Mouse (Mus musculus): ENCODE measurements around the gene Tspan12. TPM values are rescaled to one million over a fixed set of nuclear protein-coding genes. Genes with fewer than 3 reads are reported as not detected.
"Not testable (repeated sequence)": the region's sequence is repeated elsewhere in the genome, so short reads cannot be mapped to it uniquely, and the experiment has no call there.

The Tspan12 gene
- total RNA-seq (2021), result 10 to 100 TPM; 65.4 to 74.0 TPM
- long read RNA-seq, experiment 1, transcript Tspan12-202 (7 exons, 2,157 nt), result major isoform, 9 of 94 reads
- long read RNA-seq, experiment 1, partial matches to known transcripts, result 62 of 94 reads
- long read RNA-seq, experiment 1, other reads (novel, unspliced or antisense), result 21 of 94 reads
- long read RNA-seq, experiment 2, transcript Tspan12-202 (7 exons, 2,157 nt), result major isoform, 6 of 106 reads
- long read RNA-seq, experiment 2, partial matches to known transcripts, result 70 of 106 reads
- long read RNA-seq, experiment 2, other reads (novel, unspliced or antisense), result 30 of 106 reads

DNA sequence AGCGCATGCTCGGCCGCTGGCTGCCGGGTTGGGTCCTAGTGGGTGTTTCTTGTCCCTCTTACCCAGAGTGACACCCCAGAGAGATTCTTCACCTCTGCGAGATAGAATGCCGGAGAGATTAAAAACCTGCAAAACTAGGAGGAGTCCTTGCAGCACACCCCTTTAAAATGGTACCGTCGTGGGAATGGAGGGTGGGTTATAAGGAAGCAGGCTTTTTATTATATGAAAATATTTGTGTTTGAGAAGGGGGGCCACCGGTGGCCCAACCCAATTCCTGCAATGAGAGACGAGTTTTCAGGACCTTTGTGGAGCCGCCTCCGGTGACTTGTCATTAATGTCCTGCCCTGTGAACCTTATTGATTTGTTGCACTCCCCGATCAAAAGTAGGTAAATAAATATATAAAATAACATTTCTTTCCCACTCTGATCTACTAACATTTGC is at the start of gene Tspan12:
Tspan12 (minus strand) TSS at position 172 of the 442 bp plus-strand sequence.
- DNase-seq (ENCODE audit: low spot score in 2 of 2), result no peak

GRCm38 (mm10) chr6:21894451-21894850 is 42.1 kb upstream of the Tspan12 start:
- DNase-seq (ENCODE audit: low spot score in 2 of 2), result peak; percentile 42 to 68

- DNase-seq (ENCODE audit: low spot score in 2 of 2), result no peak
Measured at GRCm38 (mm10) chr6:21889101-21889500, 36.8 kb upstream of the Tspan12 start.

GRCm38 (mm10) chr6:21887971-21888370 is 35.7 kb upstream of the Tspan12 start:
- not testable (repeated sequence) for DNase-seq (ENCODE audit: low spot score in 2 of 2)

DNA sequence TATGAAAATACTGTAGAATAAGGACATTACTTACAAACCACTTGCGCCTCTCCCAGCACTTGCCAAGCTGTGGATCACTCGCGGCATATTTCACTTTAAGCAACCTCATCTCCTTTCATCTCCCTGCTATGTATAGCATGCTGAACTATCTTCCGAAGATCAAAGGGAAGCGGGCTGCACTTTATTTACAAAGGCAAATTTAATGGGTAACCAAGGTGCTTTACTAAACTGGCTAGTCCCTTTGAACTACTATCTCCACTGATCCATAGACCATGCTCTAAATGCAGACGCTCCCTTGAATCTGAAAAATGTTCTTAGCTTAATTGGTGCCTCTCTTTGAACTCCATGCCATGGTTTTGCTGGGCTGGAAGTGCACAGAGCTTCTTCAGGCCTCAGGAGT is 27.2 kb upstream of the Tspan12 start:
- no peak for DNase-seq (ENCODE audit: low spot score in 2 of 2)

GRCm38 (mm10) chr6:21867310-21867709 is 15.0 kb upstream of the Tspan12 start:
- no peak for DNase-seq (ENCODE audit: low spot score in 2 of 2)

- DNase-seq (ENCODE audit: low spot score in 2 of 2), result no peak
Measured at GRCm38 (mm10) chr6:21864179-21864578, 11.9 kb upstream of the Tspan12 start.

- DNase-seq (ENCODE audit: low spot score in 2 of 2), result no peak
Measured at GRCm38 (mm10) chr6:21863561-21863960, 11.2 kb upstream of the Tspan12 start.

- DNase-seq (ENCODE audit: low spot score in 2 of 2), result no peak
Measured at GRCm38 (mm10) chr6:21861316-21861715, 9.0 kb upstream of the Tspan12 start.

DNA sequence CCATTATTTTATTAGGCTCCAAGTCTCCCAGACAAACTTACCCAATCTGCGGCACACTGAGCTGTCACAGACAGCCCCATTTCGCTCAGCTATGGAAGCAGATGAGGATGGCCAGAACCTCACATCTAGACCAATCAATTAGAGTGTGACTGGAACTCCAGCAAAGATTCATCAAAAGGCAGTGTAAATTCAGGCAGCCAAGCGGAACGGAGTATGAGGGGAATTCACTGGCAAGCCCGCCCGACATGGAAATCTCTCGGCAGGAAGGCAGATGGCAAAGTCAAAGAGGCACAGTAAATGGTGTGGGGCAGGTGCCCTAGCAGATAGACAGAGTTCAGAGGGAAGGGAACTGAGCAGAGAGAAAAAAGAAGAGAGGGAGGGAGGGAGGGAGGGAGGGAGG is 5.5 kb upstream of the Tspan12 start:
- DNase-seq (ENCODE audit: low spot score in 2 of 2), result peak in 1 of 2 experiments; percentile 32

DNA sequence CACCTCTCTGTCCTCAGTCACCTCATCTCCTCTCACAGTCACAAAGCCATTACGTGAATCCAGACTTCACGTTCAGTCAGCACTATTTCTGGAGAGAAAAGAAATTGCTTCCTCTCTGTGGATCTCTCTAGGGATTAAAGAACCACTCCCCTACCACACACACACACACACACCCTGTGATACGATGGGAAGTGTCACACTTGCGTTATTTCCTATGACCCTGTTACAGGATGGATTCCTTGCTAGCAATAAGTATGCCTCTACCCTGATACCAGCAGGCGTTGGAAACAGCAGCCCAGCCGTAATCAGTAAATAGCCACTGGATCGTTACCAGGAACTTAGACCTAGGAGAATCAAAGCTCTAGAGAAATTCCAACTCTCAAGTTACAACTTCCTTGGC is 3.6 kb upstream of the Tspan12 start:
- no peak for DNase-seq (ENCODE audit: low spot score in 2 of 2)

DNA sequence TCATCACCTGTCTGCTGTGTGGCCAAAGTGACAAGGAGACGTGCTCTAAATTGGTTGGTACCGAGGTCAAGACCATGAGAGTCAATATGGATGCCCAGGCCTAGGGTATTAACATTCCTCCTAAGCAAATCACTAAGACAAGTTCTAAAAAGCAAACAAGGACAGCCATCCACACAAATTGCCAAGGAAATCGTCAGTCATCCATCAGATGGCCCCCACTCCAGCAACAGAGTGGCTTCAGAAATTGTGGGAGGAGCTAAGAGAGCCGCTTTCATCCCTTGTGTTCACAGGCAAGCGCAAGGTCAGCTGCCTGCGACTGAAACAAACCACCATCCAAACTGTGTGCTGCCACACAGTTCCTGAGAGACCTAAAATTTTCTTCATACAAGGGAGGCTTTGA is 1.0 kb upstream of the Tspan12 start:
- DNase-seq (ENCODE audit: low spot score in 2 of 2), result no peak

GRCm38 (mm10) chr6:21851596-21852343 is 545 bp downstream of the Tspan12 start:
- peak; percentile 61 to 85 for DNase-seq (ENCODE audit: low spot score in 2 of 2)

DNA sequence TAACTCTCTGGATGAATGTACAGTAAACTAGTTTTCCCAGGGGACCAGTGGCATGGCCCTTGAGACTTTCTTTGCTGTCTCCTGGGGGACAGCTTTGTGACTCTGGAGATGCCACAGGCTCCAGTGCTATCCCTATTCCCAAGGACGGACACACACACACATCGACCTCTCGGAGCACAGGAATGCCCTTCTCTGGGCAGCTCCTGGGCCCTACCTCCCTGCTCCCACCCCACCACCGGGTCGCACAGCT is 1.0 kb downstream of the Tspan12 start:
- no peak for DNase-seq (ENCODE audit: low spot score in 2 of 2)

GRCm38 (mm10) chr6:21850526-21851345 is 1.6 kb downstream of the Tspan12 start:
- no peak for DNase-seq (ENCODE audit: low spot score in 2 of 2)

DNA sequence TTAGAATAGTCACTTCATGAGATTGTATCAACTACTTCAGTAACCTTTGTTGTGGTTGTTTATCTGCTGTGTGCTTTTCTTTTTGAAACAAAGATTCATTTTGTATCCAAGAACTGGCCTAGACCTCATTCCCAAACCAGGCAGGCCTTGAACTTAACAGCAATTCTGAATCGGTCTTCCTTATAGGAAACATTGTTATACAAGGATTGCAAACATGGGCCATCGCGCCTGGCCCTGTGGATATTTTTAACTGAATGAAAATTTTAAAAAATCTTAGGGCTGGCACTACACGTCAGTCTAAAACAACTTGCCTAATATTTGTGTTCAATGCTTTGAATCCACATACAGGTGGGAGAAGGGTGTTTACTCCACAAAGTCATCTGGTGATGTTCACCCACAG is 3.5 kb downstream of the Tspan12 start:
- no peak for DNase-seq (ENCODE audit: low spot score in 2 of 2)

DNA sequence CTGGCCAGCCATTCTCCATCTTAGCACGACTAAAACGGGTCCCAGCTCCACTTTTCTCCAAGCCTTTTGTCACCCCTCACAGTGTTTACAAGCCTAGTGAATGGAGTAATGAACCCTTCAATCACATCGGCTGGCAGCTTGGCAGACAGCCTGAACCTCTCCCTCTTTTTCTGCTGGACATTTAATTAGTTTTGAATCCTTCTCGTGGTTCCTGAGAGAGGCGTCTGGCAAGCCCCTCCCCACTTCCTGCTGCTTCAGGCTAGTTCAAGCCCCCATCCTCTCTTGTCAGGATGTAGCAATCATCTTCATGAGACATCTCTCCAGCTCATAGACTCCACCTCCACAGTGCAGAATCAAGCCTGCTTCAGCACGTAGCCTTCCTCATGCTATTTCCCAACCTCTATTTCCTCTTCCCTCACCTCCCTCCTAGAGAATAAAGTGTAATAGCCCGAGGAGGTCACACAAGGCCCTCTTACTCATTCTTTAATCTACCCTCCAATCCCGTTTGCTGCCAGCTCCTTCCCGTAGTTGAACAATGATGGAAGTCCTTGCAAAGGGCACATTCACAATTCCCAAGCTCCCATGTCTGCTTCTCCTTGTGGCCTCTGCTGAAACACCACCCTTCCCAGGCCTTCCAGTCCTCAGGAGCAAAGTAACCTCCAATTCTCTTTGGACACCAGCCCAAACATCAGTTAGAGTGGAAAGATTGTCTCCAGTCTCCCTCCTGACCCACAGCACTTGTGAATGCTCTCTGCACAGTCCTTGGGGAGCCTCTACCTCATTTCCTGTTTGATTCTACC is 12.1 kb downstream of the Tspan12 start:
- no peak for DNase-seq (ENCODE audit: low spot score in 2 of 2)

DNA sequence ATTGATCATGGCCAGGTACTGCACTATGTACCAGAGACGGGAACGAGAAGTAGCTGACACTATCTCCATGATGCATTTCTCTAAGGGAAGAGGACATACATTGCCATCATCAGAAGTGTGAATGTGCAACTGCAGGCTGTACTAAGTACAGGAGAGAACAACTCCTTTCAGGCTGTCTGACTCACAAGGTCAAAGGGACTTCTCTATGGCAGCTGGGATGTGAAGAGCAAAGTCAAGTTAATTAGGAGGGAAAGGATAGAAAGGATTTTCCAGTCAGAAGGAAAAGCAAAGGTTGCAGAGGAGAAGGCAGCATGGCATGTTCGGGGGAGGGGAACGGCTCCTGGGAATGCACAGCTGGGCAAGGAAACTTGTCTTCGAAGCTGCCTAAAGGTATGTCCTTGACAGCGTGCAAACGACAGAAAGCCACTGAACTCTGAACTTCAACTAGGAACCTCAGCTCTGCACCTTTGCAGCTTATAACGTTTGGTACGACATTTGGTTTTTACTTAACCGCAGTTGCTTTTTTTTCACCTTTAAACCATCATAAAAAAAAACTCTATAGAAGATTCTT is 13.0 kb downstream of the Tspan12 start:
- DNase-seq (ENCODE audit: low spot score in 2 of 2), result no peak

GRCm38 (mm10) chr6:21833531-21833930 is 18.8 kb downstream of the Tspan12 start:
- no peak for DNase-seq (ENCODE audit: low spot score in 2 of 2)

GRCm38 (mm10) chr6:21831871-21832270 is 20.4 kb downstream of the Tspan12 start:
- no peak for DNase-seq (ENCODE audit: low spot score in 2 of 2)

GRCm38 (mm10) chr6:21830931-21831330 is 21.4 kb downstream of the Tspan12 start:
- DNase-seq (ENCODE audit: low spot score in 2 of 2), result no peak
